Mouse (Mus musculus) stomach, postnatal 0 days (tissue): Measurements from ENCODE around the gene Apba2.

Source experiments
- CTCF ChIP-seq: IDR thresholded peaks from 2 replicates; pipeline ENCODE4 v1.5.1; 2016; ENCODE audit warnings: antibody characterized with exemption, low read depth, mild to moderate bottlenecking, moderate library complexity
- EP300 ChIP-seq: optimal IDR thresholded peaks from 2 replicates; pipeline ENCODE3; 2016; ENCODE audit warnings: antibody characterized with exemption

- no peak for TF ChIP-seq EP300
- no peak for TF ChIP-seq CTCF
Observed at GRCm38 (mm10) chr7:64638922-64639321, 137.4 kb downstream of the Apba2 start.
